Mouse (Mus musculus) ES-Bruce4 (cell line): ENCODE measurements around the gene Mex3a. TPM values are rescaled to one million over a fixed set of nuclear protein-coding genes. Genes with fewer than 3 reads are reported as not detected.

Experiments used
- H3K27ac ChIP-seq: 2 replicates; pipeline ENCODE4 v1.5.1; 2012; ENCODE audit warnings: low read length, inconsistent platforms; ENCODE audit not compliant: insufficient read depth
- H3K27me3 ChIP-seq: 2 replicates; pipeline ENCODE4 v1.6.1; 2012; ENCODE audit warnings: mild to moderate bottlenecking, low read length, inconsistent platforms; ENCODE audit not compliant: control insufficient read depth, poor library complexity, insufficient read depth, severe bottlenecking
- H3K36me3 ChIP-seq: 2 replicates; pipeline ENCODE4 v1.6.1; 2012; ENCODE audit warnings: inconsistent platforms, mild to moderate bottlenecking, low read length, moderate library complexity; ENCODE audit not compliant: control insufficient read depth, poor library complexity, insufficient read depth, severe bottlenecking
- H3K4me1 ChIP-seq: one replicate; pipeline ENCODE4 v1.8.1; 2011; ENCODE audit warnings: low read length; ENCODE audit not compliant: control insufficient read depth, insufficient read depth
- H3K4me3 ChIP-seq: 2 replicates; pipeline ENCODE4 v1.5.1; 2011; ENCODE audit warnings: low read depth, mild to moderate bottlenecking, low read length
- H3K9ac ChIP-seq: 2 replicates; pipeline ENCODE4 v1.6.1; 2012; ENCODE audit warnings: low read depth, mild to moderate bottlenecking, inconsistent platforms; ENCODE audit not compliant: poor library complexity, severe bottlenecking
- H3K9me3 ChIP-seq: replicated peaks from 2 replicates; pipeline ENCODE4 v1.6.1; 2012; ENCODE audit warnings: mild to moderate bottlenecking, low read length, inconsistent platforms; ENCODE audit not compliant: control insufficient read depth, poor library complexity, insufficient read depth, severe bottlenecking
- CTCF ChIP-seq: IDR thresholded peaks from one replicate; pipeline ENCODE4 v1.8.1; 2011; ENCODE audit warnings: low read depth, low read length
- EP300 ChIP-seq: IDR thresholded peaks from 2 replicates; pipeline ENCODE4 v1.6.1; 2011; ENCODE audit warnings: low read depth, low read length; ENCODE audit not compliant: insufficient read depth
- POLR2A ChIP-seq: IDR thresholded peaks from one replicate; pipeline ENCODE4 v1.8.1; 2011; ENCODE audit warnings: low read length; ENCODE audit not compliant: insufficient read depth
- polyA plus RNA-seq: library from polyadenylated mRNA; stranded (reverse); fragments of >200 nt; gene quantifications from 2 replicates; pipeline ENCODE4 v1.2.4, GENCODE M21; 2011; ENCODE audit warnings: low read depth; ENCODE audit not compliant: missing spikeins, insufficient read depth, insufficient read length

Gene Mex3a
- polyA plus RNA-seq, 1 experiment, result 43.4 TPM

DNA sequence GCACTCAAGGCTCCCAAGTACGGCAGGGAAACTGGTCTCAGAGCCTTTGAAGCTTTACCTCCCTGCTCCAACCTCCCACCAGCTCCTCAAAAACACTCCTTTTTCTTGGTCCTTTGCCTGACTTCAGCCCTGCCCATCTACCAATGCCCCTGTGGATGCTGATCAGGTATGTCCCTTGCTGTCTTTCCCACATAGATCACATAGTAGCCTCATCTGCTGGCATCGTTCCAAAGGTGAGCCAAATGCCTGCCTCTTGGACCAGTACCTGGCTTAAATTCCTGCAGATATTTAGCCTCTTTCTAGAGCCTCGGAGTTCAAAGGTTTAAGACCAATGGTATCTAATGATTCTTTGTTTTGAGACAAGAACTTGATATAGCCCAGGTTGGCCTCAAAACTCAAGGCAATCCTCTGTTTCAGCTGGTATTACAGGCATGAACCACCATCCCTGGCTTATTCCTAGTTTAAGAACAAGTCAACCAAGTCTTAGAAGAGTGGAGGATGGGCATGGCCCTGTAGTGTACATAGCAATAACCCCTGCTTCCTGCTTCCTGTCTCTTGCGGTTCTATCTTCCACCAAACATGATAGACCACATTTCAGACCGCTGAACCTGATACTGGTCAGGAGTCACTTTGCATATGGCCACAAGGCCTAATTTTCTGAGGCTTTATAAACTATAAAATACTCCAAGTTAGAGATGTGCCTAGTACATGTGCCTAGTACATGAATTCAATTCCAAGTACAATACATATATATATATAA lies 11.6 kb downstream of the Mex3a start:
- Histone ChIP-seq H3K9me3 (no peaks in the 10 kb centered on the region), H3K27me3 (no peaks in the 10 kb centered on the region), H3K4me3 (no peak overlapping the region), H3K27ac (no peak overlapping the region), H3K36me3 (no peaks in the 10 kb centered on the region), H3K4me1 (peaks cover 12% of the 10 kb centered on the region), H3K9ac (no peak overlapping the region)
- TF ChIP-seq EP300 (no peak), POLR2A (no peak), CTCF (no peak)

- peak overlapping the region; percentile 8; the same call in 1 of the 2 replicates for H3K4me3 ChIP-seq
- no peak overlapping the region for H3K9ac ChIP-seq
- H3K27me3 ChIP-seq, result no peaks in the 10 kb centered on the region
- H3K36me3 ChIP-seq, result no peaks in the 10 kb centered on the region
- peak; percentile 73 for TF ChIP-seq CTCF
- TF ChIP-seq EP300, result no peak
- no peak for TF ChIP-seq POLR2A
- peak overlapping the region; percentile 5; the same call in 1 of the 2 replicates for H3K27ac ChIP-seq
- peaks cover 13% of the 10 kb centered on the region for H3K4me1 ChIP-seq
- no peaks in the 10 kb centered on the region for H3K9me3 ChIP-seq
Measured at GRCm38 (mm10) chr3:88544514-88544913, 12.3 kb downstream of the Mex3a start.

- Histone ChIP-seq H3K4me3 (peak overlapping the region; percentile 8; the same call in 1 of the 2 replicates), H3K36me3 (no peaks in the 10 kb centered on the region), H3K9me3 (no peaks in the 10 kb centered on the region), H3K9ac (no peak overlapping the region), H3K4me1 (peaks cover 12% of the 10 kb centered on the region), H3K27ac (peak overlapping the region; percentile 5; the same call in 1 of the 2 replicates), H3K27me3 (no peaks in the 10 kb centered on the region)
- TF ChIP-seq EP300, result no peak
- TF ChIP-seq CTCF, result no peak
- TF ChIP-seq POLR2A, result no peak
Measured at GRCm38 (mm10) chr3:88544955-88545591, 12.9 kb downstream of the Mex3a start.

GRCm38 (mm10) chr3:88546674-88547418 lies 14.7 kb downstream of the Mex3a start:
- Histone ChIP-seq H3K27ac (no peak overlapping the region), H3K36me3 (no peaks in the 10 kb centered on the region), H3K27me3 (no peaks in the 10 kb centered on the region), H3K4me3 (no peak overlapping the region), H3K9me3 (no peaks in the 10 kb centered on the region), H3K9ac (no peak overlapping the region), H3K4me1 (peaks cover 9% of the 10 kb centered on the region)
- TF ChIP-seq POLR2A (no peak), EP300 (no peak), CTCF (no peak)

DNA sequence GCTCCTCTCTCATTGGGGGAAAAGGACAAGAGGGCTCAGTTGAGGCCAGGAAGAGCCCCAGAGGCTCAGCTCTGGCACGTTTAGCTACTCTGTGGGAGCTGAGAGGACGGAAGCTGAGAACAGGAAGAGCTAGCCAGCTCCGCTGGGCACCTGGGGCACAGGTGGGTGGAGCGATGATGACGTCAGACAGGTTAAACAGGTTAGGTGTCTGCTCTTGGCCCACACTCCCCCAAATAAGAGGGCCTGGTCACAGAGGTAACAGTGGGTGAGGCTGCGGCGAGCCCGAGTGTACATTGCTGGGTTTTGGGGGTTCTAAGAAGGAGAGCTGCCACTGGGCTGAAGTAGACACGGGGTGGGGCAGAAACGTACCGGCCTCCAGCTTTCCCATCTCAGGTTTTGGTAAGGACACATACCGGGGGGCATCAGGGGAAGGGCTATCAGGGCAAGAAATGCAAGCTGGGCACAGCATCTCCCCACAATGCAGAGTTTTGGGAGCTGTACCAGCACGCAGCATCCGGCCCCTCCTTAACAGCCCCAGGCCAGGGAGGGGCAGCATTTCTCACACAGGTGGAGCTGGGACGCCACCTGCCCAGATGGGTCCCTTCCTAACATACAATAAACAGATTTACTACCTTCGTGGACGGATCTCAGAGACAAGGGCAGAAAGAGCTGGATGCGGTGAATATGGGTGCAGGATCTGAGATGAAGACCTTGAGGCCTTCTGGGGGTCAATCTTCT lies 16.2 kb downstream of the Mex3a start, which contains the start of gene Rab25:
Gene Rab25, minus strand, starts transcription at position 121 of the 738 bp plus-strand sequence.
- no peak for TF ChIP-seq POLR2A
- TF ChIP-seq EP300, result peak; percentile 83
- peak within 1 kb of the TSS; percentile 2 for H3K4me3 ChIP-seq
- H3K9ac ChIP-seq, result no peak within 1 kb of the TSS

More for the DNA sequence above, 16.2 kb downstream of the Mex3a start, which contains the start of gene Rab25:
- Histone ChIP-seq H3K36me3 (no peaks in the 10 kb centered on the region), H3K4me1 (peaks cover 9% of the 10 kb centered on the region), H3K27me3 (no peaks in the 10 kb centered on the region), H3K9me3 (no peaks in the 10 kb centered on the region), H3K27ac (peak within 1 kb of the TSS; percentile 6)
